Mouse (Mus musculus): ENCODE measurements around the gene Cd44.
A peak's percentile ranks its signal among the peaks of the same experiment; 100 is the strongest.

Gene Cd44

DNA sequence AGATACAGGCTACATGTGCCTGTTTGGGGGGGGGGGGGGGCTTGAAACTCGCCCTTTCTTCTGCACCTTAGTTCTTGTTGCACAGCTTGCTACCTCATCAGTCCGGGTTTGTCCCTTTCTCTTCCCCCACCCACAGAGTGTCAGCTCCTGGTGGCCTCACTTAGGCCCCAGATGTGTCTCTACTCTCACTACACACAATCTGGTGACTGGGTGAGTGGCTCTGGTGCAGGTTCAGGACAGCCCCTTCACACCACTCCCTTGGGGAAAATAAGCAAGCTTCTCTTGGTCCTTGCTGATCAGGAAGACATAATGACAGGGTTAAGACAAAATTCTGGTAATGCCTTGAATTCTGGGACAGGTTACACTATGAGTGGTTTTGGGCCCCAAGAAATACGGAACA is 11.0 kb upstream of the Cd44 start:
- H3K27me3 ChIP-seq (ENCODE audit: insufficient read depth, low read length) = no peaks in the 10 kb centered on the region
- H3K4me3 ChIP-seq (replicated peaks; ENCODE audit: low read length) = no peak overlapping the region
- no peak for TF ChIP-seq CTCF (conservative IDR thresholded peaks at IDR 0.05; ENCODE audit: low read length)
- TF ChIP-seq NANOG (IDR thresholded peaks at IDR 0.05; ENCODE audit: borderline replicate concordance, low read length) = no peak
- TF ChIP-seq POU5F1 (IDR thresholded peaks at IDR 0.05; ENCODE audit: borderline replicate concordance, low read length) = no peak
- no peaks in the 10 kb centered on the region for H3K36me3 ChIP-seq (ENCODE audit: insufficient read depth, low read length)
- no peaks in the 10 kb centered on the region for H3K4me1 ChIP-seq (replicated peaks; ENCODE audit: low read depth, low read length)
- no peaks in the 10 kb centered on the region for H3K9me3 ChIP-seq (ENCODE audit: low read length)

GRCm38 (mm10) chr2:102909403-102909802 is 7.9 kb upstream of the Cd44 start:
- no peaks in the 10 kb centered on the region for H3K27me3 ChIP-seq (ENCODE audit: insufficient read depth, low read length)
- H3K36me3 ChIP-seq (ENCODE audit: insufficient read depth, low read length) = no peaks in the 10 kb centered on the region
- no peak for TF ChIP-seq NANOG (IDR thresholded peaks at IDR 0.05; ENCODE audit: borderline replicate concordance, low read length)
- TF ChIP-seq POU5F1 (IDR thresholded peaks at IDR 0.05; ENCODE audit: borderline replicate concordance, low read length) = no peak
- H3K4me1 ChIP-seq (replicated peaks; ENCODE audit: low read depth, low read length) = no peaks in the 10 kb centered on the region
- H3K9me3 ChIP-seq (ENCODE audit: low read length) = no peaks in the 10 kb centered on the region
- H3K4me3 ChIP-seq (replicated peaks; ENCODE audit: low read length) = no peak overlapping the region

GRCm38 (mm10) chr2:102905604-102906003 is 4.1 kb upstream of the Cd44 start:
- no peak for TF ChIP-seq POU5F1 (IDR thresholded peaks at IDR 0.05; ENCODE audit: borderline replicate concordance, low read length)
- no peak for TF ChIP-seq NANOG (IDR thresholded peaks at IDR 0.05; ENCODE audit: borderline replicate concordance, low read length)
- no peak for TF ChIP-seq CTCF (conservative IDR thresholded peaks at IDR 0.05; ENCODE audit: low read length)
- Histone ChIP-seq H3K27me3 (ENCODE audit: insufficient read depth, low read length) (peaks cover 20% of the 10 kb centered on the region), H3K4me3 (replicated peaks; ENCODE audit: low read length) (no peak overlapping the region), H3K36me3 (ENCODE audit: insufficient read depth, low read length) (no peaks in the 10 kb centered on the region), H3K9me3 (ENCODE audit: low read length) (no peaks in the 10 kb centered on the region), H3K4me1 (replicated peaks; ENCODE audit: low read depth, low read length) (peaks cover 8% of the 10 kb centered on the region)

DNA sequence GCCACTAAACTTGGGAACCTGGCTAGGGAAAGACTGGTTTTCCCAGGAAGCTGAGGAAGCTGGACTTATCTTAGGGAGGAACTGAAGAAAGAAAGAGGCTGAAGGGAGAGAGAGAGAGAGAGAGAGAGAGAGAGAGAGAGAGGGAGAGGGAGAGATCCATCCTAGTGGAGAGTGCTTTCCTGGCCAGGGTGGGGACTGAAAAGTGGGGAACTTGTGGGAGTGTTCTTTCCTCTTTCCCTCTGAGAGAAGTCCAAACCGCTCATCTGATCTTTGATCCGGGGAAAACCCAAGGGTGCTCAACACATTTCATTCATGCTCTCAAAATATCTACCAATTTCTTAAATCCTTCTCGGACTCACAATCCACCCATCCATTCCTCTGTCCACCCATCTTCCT is 361 bp upstream of the Cd44 start:
- TF ChIP-seq NANOG (IDR thresholded peaks at IDR 0.05; ENCODE audit: borderline replicate concordance, low read length) (no peak), CTCF (conservative IDR thresholded peaks at IDR 0.05; ENCODE audit: low read length) (no peak)
- H3K9me3 ChIP-seq (ENCODE audit: low read length) = no peaks in the 10 kb centered on the region
- H3K36me3 ChIP-seq (ENCODE audit: insufficient read depth, low read length) = no peaks in the 10 kb centered on the region
- H3K27me3 ChIP-seq (ENCODE audit: insufficient read depth, low read length) = peaks cover 35% of the 10 kb centered on the region
- peaks cover 8% of the 10 kb centered on the region for H3K4me1 ChIP-seq (replicated peaks; ENCODE audit: low read depth, low read length)
- H3K4me3 ChIP-seq (replicated peaks; ENCODE audit: low read length) = peak overlapping the region; percentile 74

DNA sequence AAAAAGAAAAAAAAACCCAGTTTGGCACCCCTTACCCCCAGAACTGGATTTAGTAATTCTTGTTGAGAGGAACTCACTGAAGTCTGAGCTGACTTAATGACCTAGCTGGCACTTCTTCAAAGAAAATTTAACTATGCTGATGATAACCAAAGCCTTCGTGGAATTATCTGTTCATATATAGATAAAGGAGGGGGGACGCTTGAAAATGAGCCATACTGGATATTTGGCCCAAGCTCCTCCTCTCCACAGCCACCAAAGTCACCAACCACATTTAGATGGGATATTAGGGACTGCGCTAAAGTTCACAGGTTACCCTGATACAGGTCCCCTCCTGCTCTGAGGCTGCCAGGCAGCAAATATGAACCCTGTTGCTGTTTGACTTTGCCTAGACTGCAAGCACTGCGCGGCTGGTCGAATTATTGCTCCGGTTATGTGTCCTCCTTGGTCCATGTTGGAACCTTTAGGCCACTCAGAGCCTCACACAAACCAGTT is 1.2 kb downstream of the Cd44 start:
- Histone ChIP-seq H3K36me3 (ENCODE audit: insufficient read depth, low read length) (no peaks in the 10 kb centered on the region), H3K4me3 (replicated peaks; ENCODE audit: low read length) (no peak overlapping the region), H3K27me3 (ENCODE audit: insufficient read depth, low read length) (peaks cover 46% of the 10 kb centered on the region), H3K4me1 (replicated peaks; ENCODE audit: low read depth, low read length) (peaks cover 8% of the 10 kb centered on the region), H3K9me3 (ENCODE audit: low read length) (no peaks in the 10 kb centered on the region)
- TF ChIP-seq POU5F1 (IDR thresholded peaks at IDR 0.05; ENCODE audit: borderline replicate concordance, low read length) (no peak), CTCF (conservative IDR thresholded peaks at IDR 0.05; ENCODE audit: low read length) (no peak), NANOG (IDR thresholded peaks at IDR 0.05; ENCODE audit: borderline replicate concordance, low read length) (no peak)

- peaks cover 8% of the 10 kb centered on the region for H3K4me1 ChIP-seq (replicated peaks; ENCODE audit: low read depth, low read length)
- H3K4me3 ChIP-seq (replicated peaks; ENCODE audit: low read length) = no peak overlapping the region
- no peaks in the 10 kb centered on the region for H3K36me3 ChIP-seq (ENCODE audit: insufficient read depth, low read length)
- peaks cover 50% of the 10 kb centered on the region for H3K27me3 ChIP-seq (ENCODE audit: insufficient read depth, low read length)
- no peaks in the 10 kb centered on the region for H3K9me3 ChIP-seq (ENCODE audit: low read length)
- TF ChIP-seq NANOG (IDR thresholded peaks at IDR 0.05; ENCODE audit: borderline replicate concordance, low read length) (no peak), CTCF (conservative IDR thresholded peaks at IDR 0.05; ENCODE audit: low read length) (no peak), POU5F1 (IDR thresholded peaks at IDR 0.05; ENCODE audit: borderline replicate concordance, low read length) (no peak)
Measured at GRCm38 (mm10) chr2:102899238-102899637, 2.2 kb downstream of the Cd44 start.

- peaks cover 52% of the 10 kb centered on the region for H3K27me3 ChIP-seq (ENCODE audit: insufficient read depth, low read length)
- H3K9me3 ChIP-seq (ENCODE audit: low read length) = no peaks in the 10 kb centered on the region
- no peak overlapping the region for H3K4me3 ChIP-seq (replicated peaks; ENCODE audit: low read length)
- H3K36me3 ChIP-seq (ENCODE audit: insufficient read depth, low read length) = no peaks in the 10 kb centered on the region
- H3K4me1 ChIP-seq (replicated peaks; ENCODE audit: low read depth, low read length) = peaks cover 8% of the 10 kb centered on the region
- TF ChIP-seq CTCF (conservative IDR thresholded peaks at IDR 0.05; ENCODE audit: low read length) (no peak), POU5F1 (IDR thresholded peaks at IDR 0.05; ENCODE audit: borderline replicate concordance, low read length) (no peak), NANOG (IDR thresholded peaks at IDR 0.05; ENCODE audit: borderline replicate concordance, low read length) (no peak)
Measured at GRCm38 (mm10) chr2:102898585-102898984, 2.9 kb downstream of the Cd44 start.

DNA sequence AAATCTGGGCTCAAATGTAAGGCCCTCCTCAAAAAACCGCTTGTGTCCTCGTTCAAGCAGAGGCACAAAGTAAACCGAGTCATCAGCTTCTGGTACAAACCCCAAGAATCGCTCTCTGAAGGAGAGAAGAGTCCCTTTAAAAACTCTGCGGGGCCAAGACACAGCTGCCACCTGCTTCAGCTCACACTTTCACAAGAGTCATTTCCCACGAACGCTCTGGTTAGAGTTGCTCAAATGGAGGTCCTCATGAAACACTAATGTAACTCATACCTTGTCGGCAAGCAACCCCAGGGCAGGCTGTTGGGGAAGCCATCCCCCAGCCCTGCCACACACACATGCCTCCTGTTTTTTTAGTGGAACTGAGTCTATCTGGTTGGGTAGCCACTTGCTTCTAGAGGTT is 5.3 kb downstream of the Cd44 start:
- no peak overlapping the region for H3K4me3 ChIP-seq (replicated peaks; ENCODE audit: low read length)
- H3K27me3 ChIP-seq (ENCODE audit: insufficient read depth, low read length) = peaks cover 39% of the 10 kb centered on the region
- no peaks in the 10 kb centered on the region for H3K9me3 ChIP-seq (ENCODE audit: low read length)
- no peaks in the 10 kb centered on the region for H3K36me3 ChIP-seq (ENCODE audit: insufficient read depth, low read length)
- TF ChIP-seq POU5F1 (IDR thresholded peaks at IDR 0.05; ENCODE audit: borderline replicate concordance, low read length) (no peak), CTCF (conservative IDR thresholded peaks at IDR 0.05; ENCODE audit: low read length) (no peak), NANOG (IDR thresholded peaks at IDR 0.05; ENCODE audit: borderline replicate concordance, low read length) (no peak)
- peaks cover 6% of the 10 kb centered on the region for H3K4me1 ChIP-seq (replicated peaks; ENCODE audit: low read depth, low read length)

DNA sequence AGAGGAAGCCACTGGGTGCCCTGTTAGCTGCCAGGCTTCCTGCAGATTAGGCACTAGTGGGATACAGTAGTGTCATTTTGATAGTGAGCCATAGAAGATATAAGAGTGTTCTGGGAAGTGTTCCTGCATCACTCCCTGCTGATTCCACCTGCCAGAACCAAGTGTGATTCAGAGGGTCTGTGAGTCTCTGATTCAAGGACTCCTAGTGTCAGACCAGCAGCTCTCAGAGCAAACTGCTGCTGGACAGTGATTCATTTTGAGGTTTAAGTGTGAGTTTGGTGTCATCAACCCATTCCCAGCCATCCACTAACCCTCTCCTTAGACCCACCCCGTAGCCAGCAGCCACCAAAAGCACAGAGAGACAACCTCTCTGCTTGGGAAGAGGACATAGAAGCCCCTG is 6.3 kb downstream of the Cd44 start:
- Histone ChIP-seq H3K36me3 (ENCODE audit: insufficient read depth, low read length) (no peaks in the 10 kb centered on the region), H3K9me3 (ENCODE audit: low read length) (no peaks in the 10 kb centered on the region)
- TF ChIP-seq NANOG (IDR thresholded peaks at IDR 0.05; ENCODE audit: borderline replicate concordance, low read length) (no peak), POU5F1 (IDR thresholded peaks at IDR 0.05; ENCODE audit: borderline replicate concordance, low read length) (no peak), CTCF (conservative IDR thresholded peaks at IDR 0.05; ENCODE audit: low read length) (no peak)

More for the DNA sequence above, 6.3 kb downstream of the Cd44 start:
- Histone ChIP-seq H3K27me3 (ENCODE audit: insufficient read depth, low read length) (peaks cover 30% of the 10 kb centered on the region), H3K4me1 (replicated peaks; ENCODE audit: low read depth, low read length) (no peaks in the 10 kb centered on the region), H3K4me3 (replicated peaks; ENCODE audit: low read length) (no peak overlapping the region)

All from E14TG2a.4 (cell line).